Mouse (Mus musculus) cerebellum, adult 18-20 months (tissue): ENCODE data around the gene Pdcd10.
A peak's percentile ranks its signal among the peaks of the same experiment; 100 is the strongest.

Source experiments
- DNase-seq, 2 experiments: peaks; one replicate each; pipeline ENCODE4 v3.0.0; 2021

Gene Pdcd10

DNA sequence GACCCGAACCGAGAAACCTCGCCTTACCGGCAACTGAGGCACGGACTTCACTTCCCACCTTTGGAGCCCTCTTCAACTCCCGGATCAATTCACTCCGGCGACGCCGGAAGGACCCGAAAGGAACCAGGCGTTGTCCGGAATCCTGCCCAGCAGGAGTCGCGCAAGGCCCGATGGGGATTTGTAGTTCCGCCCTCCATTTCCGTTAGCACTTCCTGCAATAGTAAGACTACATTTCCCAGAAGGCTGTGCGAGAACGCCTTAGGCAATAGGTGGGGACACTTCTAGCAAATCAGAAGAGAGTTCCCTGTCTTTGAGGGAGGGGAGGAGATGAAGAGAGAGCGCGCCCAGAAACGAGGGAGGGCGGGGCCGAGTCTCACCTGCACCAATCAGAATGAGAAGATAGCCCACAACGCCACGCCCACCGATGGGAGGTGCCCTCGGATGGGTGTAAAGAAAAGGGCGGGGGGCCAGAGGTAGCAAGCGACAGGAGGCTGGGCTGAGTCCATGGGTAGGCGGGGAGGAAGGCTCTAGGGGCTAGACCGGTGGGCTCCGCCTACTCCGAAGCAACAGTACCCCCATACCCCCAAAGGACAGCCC is at the start of gene Pdcd10:
TSS of gene Pdcd10 (minus strand) at position 162 of the 597 bp plus-strand sequence.
- peak; percentile 100 for DNase-seq

DNA sequence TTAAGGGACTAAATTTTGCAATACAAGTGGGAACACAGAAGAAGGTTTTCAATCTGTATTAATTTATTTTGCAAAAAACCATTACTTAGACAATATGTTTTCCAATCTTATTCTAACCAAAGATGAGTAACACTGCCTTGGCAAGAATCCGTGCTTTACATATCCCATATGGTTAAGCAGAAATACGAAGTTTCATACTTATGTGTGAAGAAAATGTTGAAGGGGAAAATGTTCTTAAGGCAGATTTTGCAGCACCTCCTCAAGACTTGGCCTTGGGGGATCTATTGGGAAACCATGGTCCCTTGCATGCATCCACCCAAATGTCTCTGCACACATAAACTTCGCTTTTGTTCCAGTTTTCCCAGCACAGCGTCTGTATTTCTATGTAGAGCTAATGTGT is 28.2 kb upstream of the Pdcd10 start:
- DNase-seq: no peak

DNA sequence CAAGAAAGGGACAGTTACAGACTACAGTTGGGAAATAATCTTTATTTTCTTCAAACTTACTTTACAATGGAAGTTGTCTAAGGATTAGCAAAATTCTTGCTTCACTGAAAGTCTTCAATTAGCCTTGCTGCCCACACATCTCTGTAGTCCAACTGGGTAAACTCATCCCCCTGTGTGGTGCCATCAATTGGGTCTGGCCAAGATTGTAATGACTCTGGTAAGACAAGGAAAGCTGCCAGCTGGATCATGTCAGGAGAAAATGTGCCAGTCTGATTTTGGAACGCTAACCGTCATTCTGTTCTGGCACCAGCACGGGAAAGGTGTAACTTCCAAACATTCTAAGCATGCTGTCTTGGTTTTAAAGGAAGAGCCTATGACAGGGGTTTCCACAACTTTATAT is 26.6 kb upstream of the Pdcd10 start:
- peak; percentile 74 to 75 for DNase-seq

DNA sequence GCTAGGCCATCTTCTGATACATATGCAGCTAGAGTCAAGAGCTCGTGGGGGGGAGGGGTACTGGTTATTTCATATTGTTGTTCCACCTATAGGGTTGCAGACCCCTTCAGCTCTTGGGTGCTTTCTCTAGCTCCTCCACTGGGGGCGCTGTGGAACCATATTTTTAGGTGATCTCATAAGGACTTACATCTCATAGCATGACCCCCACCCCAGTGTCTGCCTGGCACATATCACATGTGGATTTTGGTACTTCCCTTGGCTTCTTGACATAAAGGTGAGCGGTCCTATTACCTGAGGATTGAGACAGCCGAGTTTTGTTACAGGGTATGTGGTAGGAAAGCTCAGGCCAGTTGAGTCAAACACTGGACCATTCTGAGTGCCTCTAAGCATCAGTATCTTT is 22.7 kb upstream of the Pdcd10 start:
- DNase-seq: peak; percentile 11 to 18

DNA sequence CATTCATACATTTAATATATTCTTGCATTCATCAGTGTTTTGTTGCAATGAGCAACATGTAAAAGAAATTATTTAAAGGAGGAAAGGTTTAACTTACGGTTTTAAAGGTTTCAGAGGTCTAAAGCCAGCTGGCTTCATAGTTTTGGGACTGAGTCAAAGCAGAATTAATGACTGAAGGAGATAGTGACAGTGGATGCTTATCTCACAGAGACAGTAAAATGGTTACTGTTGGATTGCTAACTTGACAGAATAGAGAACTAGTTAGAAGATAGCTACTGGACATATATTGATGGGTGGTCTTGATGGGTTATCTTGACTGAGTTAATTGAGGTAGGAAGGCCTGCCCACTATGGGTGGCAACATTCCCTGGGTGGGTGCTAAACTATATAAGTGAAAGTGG is 18.9 kb upstream of the Pdcd10 start:
- DNase-seq: no peak

DNA sequence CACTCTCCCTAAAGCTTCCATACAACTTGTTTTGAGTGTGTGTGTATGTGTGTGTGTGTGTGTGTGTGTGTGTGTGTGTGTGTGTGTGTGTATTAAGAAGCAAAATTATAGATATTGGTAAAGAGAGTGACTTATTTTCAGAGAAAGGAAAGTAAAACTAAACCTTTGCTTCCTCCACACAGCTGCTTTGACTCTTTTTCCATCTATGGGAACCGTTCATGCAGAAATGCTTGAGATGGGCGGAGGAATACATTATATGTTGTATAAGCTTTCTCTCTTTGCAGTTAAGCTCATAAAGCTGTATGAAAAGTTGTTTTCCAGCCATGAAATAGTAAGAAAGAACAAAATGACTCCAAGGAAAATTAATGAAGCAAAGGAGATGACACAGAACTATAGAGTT is 17.4 kb upstream of the Pdcd10 start:
- no peak for DNase-seq

DNA sequence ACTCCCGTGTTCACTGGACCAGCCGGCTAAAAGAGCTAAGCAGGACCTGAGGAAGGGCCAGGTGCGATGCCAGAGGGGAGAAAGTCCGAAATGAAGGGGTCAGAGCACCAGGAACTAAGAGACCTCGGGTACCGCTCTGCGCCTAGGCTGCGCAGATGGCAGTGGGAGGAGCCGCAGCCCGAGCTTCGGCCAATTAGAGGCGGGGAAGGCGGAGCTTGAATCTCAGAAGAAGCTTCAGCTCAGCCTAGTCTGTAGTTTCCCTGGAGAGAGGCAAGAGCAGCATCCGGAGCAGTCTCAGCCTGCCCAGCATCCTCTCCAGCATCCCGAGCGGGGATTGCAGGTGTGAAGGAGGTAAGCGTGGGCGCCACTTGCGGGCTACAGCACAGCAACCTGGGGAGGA is 636 bp upstream of the Pdcd10 start, which contains the start of gene Serpini1:
TSS of gene Serpini1 (plus strand) at position 256 of the 400 bp plus-strand sequence.
- DNase-seq: peak; percentile 92 to 96

DNA sequence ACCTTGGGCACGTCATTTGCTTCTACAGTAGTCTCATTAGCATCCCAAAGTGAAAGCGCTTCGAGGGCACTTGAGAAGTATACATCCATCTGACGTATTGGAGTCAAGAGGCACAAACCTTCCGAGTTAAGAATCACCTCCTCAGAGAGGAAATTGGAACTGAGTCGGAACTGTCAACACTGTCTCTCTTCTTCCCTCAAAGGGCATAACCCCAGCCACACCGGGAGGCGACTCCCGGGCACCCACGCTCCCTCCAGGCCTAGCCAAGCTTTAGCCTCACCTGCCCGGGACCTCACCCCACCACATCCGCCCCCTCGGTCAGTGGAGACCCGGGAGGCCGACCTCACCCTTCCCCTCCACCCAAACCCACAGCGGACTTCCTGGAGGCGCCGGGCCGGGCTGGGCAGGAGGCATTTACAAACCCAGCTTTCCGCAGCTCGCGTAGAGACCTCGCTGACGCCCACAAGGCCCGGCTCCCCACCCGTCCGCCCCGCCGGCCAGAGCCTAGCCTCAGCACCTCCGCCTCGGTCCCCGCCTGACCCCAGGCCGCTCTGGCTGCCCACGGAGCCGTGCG is 448 bp downstream of the Pdcd10 start:
- DNase-seq: no peak

DNA sequence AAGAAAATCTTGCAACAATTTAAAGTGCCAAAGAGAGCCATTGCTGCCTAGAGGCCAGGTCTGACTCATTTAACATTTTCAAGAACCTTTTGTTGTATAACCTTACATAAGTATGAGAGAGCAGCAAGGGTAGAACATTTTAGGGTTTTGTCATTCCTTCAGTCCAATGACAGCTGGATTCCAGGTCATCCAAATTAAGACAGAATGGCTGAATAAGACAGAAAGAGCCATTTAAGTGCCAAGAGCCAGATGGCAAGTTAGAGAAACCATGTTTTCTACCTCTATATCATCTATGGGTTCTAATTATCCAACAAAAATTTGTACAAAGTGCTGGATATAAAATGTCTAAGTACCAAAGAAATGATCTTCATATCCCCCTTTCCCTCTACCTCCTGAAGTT is 5.4 kb downstream of the Pdcd10 start:
- DNase-seq: peak in 1 of 2 experiments; percentile 21

DNA sequence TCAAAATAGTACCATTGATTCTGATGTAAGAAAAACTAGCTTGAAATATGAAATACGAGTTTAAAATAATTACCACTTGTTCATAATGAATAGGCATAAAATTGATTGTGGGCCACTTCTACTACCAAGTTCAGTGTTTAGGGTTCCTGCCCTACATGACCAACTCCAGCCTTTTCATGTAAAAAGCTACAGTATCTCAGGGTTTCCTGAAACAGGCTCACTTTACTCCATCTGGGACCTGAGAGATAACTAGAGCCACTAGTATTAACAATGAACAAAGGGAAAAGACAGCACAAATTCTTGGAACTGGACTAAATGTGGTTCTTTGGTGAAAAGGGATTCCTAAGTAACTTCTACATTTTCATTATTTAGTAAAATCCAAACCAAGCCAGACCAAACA is 12.4 kb downstream of the Pdcd10 start:
- DNase-seq: no peak

DNA sequence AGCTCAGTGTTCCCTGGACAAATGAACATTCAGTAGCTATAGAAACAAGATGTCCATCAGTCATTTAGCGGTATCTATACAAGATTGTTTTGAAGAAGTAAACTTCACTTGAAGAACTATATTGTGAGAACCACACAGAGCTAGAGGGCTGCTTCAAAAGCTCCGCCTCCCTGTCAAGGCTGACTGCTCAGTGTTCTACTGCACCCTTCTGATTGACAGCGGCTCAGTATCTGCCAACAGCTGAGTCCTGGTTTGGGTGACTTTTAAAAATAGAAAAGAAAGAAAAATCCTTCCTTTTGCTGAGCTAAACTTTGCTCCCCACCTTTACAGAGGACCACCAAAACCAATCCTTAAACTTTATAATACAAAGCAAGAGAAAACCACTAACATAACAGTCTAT is 13.8 kb downstream of the Pdcd10 start:
- DNase-seq: no peak

DNA sequence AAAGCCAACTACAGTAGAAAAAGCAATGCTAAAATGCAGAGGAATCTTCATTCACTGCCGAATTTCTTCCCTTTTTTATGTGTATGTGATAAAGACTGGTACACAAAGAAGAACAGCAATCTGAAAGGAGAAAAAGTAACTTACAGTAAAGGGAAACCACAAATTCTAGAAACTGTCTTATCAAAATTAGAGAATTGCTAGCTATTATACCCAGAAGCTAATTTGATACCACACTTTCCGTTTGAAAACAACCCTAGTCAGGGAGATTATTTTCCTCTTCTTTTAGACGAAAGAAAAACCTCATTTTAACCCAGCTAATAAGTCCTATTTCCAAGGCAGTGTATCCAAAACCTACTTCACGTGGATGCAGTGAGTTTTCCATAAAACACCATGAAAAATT is 15.4 kb downstream of the Pdcd10 start:
- DNase-seq: no peak

DNA sequence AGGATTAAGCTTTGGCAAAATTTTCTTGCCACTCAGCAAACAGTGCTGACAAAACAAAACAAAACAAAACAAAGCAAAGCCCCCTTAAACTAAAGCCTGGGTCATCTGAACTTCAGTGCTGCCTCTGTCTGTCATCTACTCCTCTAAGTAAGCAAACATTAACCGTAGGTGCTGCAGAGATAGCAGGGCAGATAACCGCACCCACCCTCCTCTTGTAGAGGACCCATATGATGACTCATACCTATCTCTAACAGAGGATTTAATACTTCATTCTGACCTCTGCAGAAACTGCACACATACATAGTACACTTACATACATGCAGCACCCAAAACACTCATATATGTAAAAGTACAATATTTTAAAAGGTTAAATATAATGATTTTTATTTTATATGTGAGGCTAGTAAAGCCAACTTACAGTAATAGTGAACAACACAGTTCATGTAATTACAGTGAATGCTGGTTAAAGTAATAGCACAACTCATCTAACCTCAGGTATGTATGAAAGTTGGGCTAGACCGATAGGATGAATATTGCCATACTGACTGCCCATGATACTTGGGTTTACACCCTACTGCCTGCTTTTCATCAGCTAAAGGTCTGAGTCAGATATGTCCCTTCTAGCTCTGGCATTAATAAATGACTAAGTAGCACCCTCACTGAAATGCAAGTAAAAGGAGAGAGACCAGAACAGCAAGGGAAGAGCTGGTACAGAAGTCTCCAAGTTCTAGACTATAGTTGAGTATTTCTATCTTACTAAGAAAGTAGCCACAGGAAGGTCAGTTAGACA is 22.4 kb downstream of the Pdcd10 start:
- no peak for DNase-seq

DNA sequence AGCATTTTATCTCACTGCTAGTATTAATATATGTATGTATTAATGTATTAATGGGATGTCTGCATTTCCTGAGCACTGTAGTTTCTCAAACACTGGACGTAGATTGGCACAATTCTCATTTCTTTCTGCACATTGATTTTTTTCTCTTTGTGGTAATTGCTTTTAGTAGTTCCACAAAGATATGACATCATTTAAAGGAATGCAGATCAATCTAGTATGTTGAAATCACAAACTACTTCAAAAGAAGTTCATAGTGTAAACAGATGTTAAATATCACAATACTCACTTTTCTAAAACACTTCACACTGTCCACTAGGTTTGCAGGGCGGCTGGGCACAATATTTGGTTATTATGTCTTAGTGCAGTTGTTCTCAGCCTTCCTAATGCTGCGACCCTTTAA is 25.6 kb downstream of the Pdcd10 start:
- DNase-seq: no peak

DNA sequence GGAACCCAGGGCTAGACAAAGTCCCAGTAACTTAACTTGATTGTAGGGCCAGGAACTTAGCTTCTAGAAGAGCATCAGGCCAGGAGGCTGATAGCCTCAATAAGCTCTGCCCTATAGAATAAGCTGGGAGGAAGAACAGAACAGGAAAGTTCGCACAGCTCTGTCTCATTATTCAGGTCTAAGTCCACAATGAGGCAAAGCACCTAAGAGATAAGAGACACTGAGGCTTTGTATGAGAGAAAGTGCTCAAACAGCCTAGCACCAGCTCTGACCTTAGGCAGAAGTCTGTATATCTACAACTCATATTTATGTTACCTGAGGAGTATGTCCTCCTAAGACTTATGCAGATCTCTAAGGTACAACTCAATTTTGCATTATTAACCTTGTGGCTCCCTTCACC is 34.1 kb downstream of the Pdcd10 start:
- DNase-seq: no peak

DNA sequence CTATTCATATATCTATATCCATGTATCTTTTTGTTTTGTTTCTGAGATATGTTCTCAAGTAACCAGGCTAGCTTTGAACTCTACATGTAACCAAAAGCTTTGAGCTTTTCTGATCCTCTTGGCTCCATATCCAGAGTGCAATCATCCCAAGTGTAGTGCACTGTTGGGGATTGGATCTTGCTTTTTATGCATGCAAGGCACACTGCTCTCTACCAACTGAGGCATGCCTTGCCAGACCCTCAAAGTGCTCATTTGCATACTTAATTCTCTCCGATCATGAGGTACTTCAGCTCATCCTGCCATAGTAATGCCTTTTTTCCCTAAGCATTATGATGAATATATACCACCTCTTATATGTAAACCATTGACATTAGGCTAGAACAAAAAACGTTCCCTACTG is 35.3 kb downstream of the Pdcd10 start:
- DNase-seq: no peak

DNA sequence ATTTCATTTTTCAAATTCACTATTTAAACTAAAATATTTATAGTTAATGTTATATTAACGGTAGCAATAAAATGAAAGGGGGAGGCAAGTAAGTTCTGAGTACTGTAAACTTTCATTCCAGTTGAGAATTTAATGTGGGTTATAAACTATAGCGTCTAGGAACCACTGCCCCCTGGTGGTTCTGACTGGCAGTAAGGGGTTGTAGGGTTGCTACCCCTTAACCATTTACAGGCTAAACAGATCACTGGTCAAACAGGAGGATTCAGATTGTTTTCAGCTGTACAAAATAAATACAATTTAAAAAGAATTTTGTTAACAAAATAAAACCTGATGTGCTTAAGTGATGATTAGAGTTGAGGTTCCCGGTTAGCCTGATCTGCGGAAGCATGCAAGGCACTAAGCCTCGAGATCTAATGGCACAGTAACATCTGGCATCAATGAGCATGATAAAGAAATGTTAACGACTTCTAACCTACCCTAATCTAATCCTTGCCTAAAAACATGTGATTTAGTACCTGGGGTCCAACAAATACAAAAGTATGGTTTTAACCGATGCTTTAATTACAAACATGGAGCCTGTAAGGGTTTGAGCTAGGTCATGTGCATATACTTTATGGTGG is 38.9 kb downstream of the Pdcd10 start:
- DNase-seq: peak; percentile 11 to 18

DNA sequence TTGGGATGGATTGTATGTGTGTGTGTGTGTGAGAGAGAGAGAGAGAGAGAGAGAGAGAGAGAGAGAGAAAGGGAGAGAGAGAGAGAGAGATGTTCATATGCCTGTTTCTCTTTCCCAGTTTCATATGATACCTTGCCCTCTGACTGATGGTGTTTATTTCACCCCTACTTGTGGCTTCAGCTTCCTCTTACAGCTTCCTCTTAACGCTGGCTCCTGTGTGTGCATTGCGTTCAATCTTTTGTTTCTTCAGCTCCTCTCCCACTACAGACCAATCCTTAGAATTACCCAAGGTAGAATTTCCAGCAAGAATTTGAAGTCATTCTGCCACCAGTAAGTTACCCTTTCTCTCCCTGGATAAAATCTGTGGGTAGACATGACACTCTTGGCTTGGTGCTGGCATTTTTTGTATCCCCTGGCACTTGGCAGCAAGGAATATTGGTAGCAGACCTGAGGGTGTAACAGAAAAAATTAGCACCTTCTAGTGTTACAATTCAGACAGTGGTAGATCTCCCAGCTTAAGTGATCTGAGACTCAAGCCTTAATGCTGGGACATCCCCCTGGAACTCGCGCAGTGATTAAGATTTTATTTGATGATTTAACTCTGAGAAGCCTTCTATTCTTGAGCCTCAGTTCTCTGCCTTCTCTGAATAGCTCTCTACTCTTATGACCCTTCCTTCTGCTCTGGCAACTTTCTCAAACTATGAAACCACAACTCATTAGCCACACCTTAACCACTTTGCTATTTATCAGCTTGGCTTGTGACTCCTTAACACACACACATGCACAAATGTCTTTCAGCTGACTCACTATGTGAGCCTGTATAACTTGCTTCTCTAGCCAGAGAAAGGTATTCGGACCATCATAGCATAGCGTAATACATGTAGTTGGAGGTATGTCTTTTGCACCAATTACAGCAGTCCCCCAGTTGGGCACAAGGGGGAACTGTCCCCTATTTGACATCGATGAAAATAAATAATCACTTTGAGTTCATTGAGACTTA is 57.4 kb downstream of the Pdcd10 start:
- DNase-seq: no peak

DNA sequence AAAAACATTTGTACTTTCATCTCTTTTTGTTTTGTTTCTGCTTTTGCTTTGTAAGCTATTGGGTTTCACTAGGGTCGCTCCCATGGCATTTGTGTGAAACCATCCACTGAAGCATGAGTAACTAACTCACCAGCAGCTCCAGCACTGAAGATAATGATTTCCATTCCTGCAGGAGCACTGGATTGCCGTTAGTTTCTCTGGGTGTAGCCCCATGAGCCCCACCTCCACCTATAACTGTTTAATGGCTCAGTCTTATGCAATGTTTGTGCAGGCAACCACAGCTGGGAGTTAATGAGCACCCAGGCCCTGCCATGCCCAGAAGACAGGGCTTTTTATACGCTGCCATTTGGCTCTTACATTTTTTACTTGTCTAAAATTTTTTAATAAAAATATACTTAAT is 63.7 kb downstream of the Pdcd10 start:
- no peak for DNase-seq

DNA sequence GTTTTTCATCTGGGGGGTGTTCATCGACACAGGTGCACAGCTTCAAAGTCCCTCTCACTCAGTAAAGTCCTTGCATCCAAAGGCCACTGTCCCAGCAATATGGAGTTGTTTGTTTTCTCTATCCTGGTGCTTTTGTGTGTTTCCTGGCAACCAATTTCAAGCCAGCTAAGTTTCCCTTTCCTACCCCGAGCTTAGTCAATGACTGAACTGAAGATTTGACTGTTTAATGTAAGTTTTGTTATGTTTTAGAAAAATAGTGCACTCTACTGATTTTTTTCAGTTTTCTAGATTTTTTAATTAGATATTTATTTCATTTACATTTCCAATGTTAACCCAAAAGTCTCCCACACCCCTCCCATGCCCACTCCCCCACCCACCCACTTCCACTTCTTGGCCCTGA is 74.6 kb downstream of the Pdcd10 start, which contains the start of gene Wdr49:
TSS of gene Wdr49 (minus strand) at position 101 of the 400 bp plus-strand sequence.
- DNase-seq: no peak

DNA sequence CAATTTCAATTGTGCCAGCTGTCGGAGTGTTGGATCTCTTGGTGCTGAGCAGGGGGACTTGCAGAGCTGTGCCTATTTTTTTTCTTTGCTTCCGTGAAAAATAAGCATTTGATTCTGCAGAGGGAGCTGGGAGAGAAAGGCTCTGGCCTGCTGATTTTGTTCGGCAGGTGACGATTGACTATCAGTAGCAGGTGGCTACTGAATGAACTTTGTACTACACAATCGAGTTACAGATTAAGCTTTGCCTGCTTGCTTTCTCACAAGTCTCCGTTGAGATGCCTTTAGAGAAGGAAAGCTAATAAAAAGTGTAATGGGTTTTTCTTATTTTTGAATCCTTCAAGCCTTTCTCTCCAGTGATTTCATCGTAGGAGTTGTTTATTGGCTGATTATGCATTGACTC is 81.5 kb downstream of the Pdcd10 start:
- DNase-seq: no peak

DNA sequence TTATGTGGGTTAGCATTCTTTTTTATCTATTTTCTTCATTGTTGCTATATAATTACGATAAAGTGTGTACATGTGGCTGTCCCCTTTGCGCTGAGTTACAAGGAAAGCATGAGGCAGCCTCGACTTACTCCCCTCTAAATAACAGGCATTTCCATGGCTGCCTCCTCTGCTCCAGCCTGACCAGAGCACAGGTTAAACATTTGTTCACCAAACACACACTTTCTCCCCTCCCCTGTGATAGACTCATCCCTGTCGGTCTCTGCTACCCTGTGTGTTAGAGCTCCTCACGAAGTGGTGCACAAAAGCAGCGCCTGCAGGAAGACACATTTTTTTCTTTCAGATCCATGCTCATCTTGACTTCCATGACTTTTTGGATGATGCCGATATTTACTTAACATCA is 82.0 kb downstream of the Pdcd10 start:
- DNase-seq: no peak
